Mouse (Mus musculus): ENCODE measurements around the gene Rsad2. TPM values are rescaled to one million over a fixed set of nuclear protein-coding genes. Genes with fewer than 3 reads are reported as not detected.

The Rsad2 gene
- polyA plus RNA-seq, 1 experiment from 2014 or later: 18.9 TPM

- H3K27ac ChIP-seq: no peak overlapping the region
- 0 out of 2 replicates have a peak, but pooled peaks cover 3% of the 10 kb centered on the region for H3K36me3 ChIP-seq
- H3K4me3 ChIP-seq (replicated peaks): no peak overlapping the region
- H3K9ac ChIP-seq: no peak overlapping the region
- 62% methylated on average over 3 of the region's 3 CpGs for WGBS
- no peak for ATAC-seq (replicated peaks; ENCODE audit: low FRiP score)
- no peaks in the 10 kb centered on the region for H3K27me3 ChIP-seq
- H3K4me2 ChIP-seq: peak overlapping the region; percentile 95; the same call in 1 of the 2 replicates
- H3K9me3 ChIP-seq (replicated peaks): no peaks in the 10 kb centered on the region
- peaks cover 23% of the 10 kb centered on the region for H3K4me1 ChIP-seq
Measured at GRCm38 (mm10) chr12:26471376-26471775, 15.1 kb upstream of the Rsad2 start.

- H3K27me3 ChIP-seq: no peaks in the 10 kb centered on the region
- ATAC-seq (replicated peaks; ENCODE audit: low FRiP score): 0 out of 2 replicates have a peak, but pooled peaks have one; percentile 1
- H3K4me1 ChIP-seq: peaks cover 23% of the 10 kb centered on the region
- no peak overlapping the region; the same call in 1 of the 2 replicates for H3K27ac ChIP-seq
- H3K9me3 ChIP-seq (replicated peaks): no peaks in the 10 kb centered on the region
- H3K36me3 ChIP-seq: 0 out of 2 replicates have a peak, but pooled peaks cover 3% of the 10 kb centered on the region
- peak overlapping the region; percentile 72; the same call in 1 of the 2 replicates for H3K9ac ChIP-seq
- WGBS: 25% methylated on average over 6 of the region's 6 CpGs
- peak overlapping the region; percentile 68 for H3K4me3 ChIP-seq (replicated peaks)
- H3K4me2 ChIP-seq: peak overlapping the region; percentile 95
Measured at GRCm38 (mm10) chr12:26470042-26470409, 13.8 kb upstream of the Rsad2 start.

GRCm38 (mm10) chr12:26469098-26470041 is 13.1 kb upstream of the Rsad2 start, which contains the start of gene Cmpk2:
Gene Cmpk2 (plus strand): TSS chr12:26469204.
- under 1% methylated on average over 69 of the region's 69 CpGs for WGBS
- ATAC-seq (replicated peaks; ENCODE audit: low FRiP score): peak; percentile 84
- no peaks in the 10 kb centered on the region for H3K9me3 ChIP-seq (replicated peaks)

GRCm38 (mm10) chr12:26465600-26465999 is 9.3 kb upstream of the Rsad2 start:
- no peaks in the 10 kb centered on the region for H3K36me3 ChIP-seq
- no peaks in the 10 kb centered on the region for H3K9me3 ChIP-seq (replicated peaks)
- 71% methylated on average over 5 of the region's 5 CpGs for WGBS
- no peak overlapping the region for H3K9ac ChIP-seq
- ATAC-seq (replicated peaks; ENCODE audit: low FRiP score): no peak
- peaks cover 13% of the 10 kb centered on the region; the same call in 1 of the 2 replicates for H3K4me1 ChIP-seq
- H3K4me3 ChIP-seq (replicated peaks): no peak overlapping the region
- H3K27ac ChIP-seq: no peak overlapping the region
- H3K27me3 ChIP-seq: no peaks in the 10 kb centered on the region
- no peak overlapping the region for H3K4me2 ChIP-seq

More at GRCm38 (mm10) chr12:26469098-26470041, 13.1 kb upstream of the Rsad2 start, which contains the start of gene Cmpk2:
- peaks cover 23% of the 10 kb centered on the region for H3K4me1 ChIP-seq
- peak within 1 kb of the TSS; percentile 72 for H3K9ac ChIP-seq
- H3K27me3 ChIP-seq: no peaks in the 10 kb centered on the region
- peak within 1 kb of the TSS; percentile 86 for H3K27ac ChIP-seq
- no peaks in the 10 kb centered on the region for H3K36me3 ChIP-seq
- H3K4me2 ChIP-seq: peak within 1 kb of the TSS; percentile 95
- H3K4me3 ChIP-seq (replicated peaks): peak within 1 kb of the TSS; percentile 68

GRCm38 (mm10) chr12:26460091-26460490 is 3.8 kb upstream of the Rsad2 start:
- no peak overlapping the region for H3K27ac ChIP-seq
- no peak for ATAC-seq (replicated peaks; ENCODE audit: low FRiP score)
- H3K36me3 ChIP-seq: no peaks in the 10 kb centered on the region
- no peaks in the 10 kb centered on the region for H3K27me3 ChIP-seq
- WGBS: 54% methylated on average over 2 of the region's 2 CpGs
- H3K4me2 ChIP-seq: no peak overlapping the region
- H3K4me1 ChIP-seq: peaks cover 11% of the 10 kb centered on the region
- no peak overlapping the region for H3K9ac ChIP-seq
- no peak overlapping the region for H3K4me3 ChIP-seq (replicated peaks)
- H3K9me3 ChIP-seq (replicated peaks): no peaks in the 10 kb centered on the region

- H3K4me3 ChIP-seq (replicated peaks): peak overlapping the region; percentile 29; the same call in 1 of the 2 replicates
- no peaks in the 10 kb centered on the region for H3K9me3 ChIP-seq (replicated peaks)
- 34% methylated on average over 5 of the region's 5 CpGs for WGBS
- H3K27ac ChIP-seq: no peak overlapping the region
- H3K4me2 ChIP-seq: peak overlapping the region; percentile 41; the same call in 1 of the 2 replicates
- no peaks in the 10 kb centered on the region for H3K27me3 ChIP-seq
- no peak for ATAC-seq (replicated peaks; ENCODE audit: low FRiP score)
- peaks cover 24% of the 10 kb centered on the region for H3K4me1 ChIP-seq
- no peak overlapping the region for H3K9ac ChIP-seq
- H3K36me3 ChIP-seq: no peaks in the 10 kb centered on the region
Measured at GRCm38 (mm10) chr12:26454682-26455081, 1.6 kb downstream of the Rsad2 start.

GRCm38 (mm10) chr12:26452951-26453350 is 3.3 kb downstream of the Rsad2 start:
- H3K4me2 ChIP-seq: no peak overlapping the region; the same call in 1 of the 2 replicates
- no peak overlapping the region for H3K4me3 ChIP-seq (replicated peaks)

GRCm38 (mm10) chr12:26451150-26451549 is 5.1 kb downstream of the Rsad2 start:
- ATAC-seq (replicated peaks; ENCODE audit: low FRiP score): no peak
- WGBS: 63% methylated on average over 1 of the region's 1 CpGs

More at GRCm38 (mm10) chr12:26452951-26453350, 3.3 kb downstream of the Rsad2 start:
- WGBS: 47% methylated on average over 4 of the region's 4 CpGs
- ATAC-seq (replicated peaks; ENCODE audit: low FRiP score): no peak
- Histone ChIP-seq H3K4me1 (peaks cover 24% of the 10 kb centered on the region), H3K9me3 (replicated peaks) (no peaks in the 10 kb centered on the region), H3K27ac (no peak overlapping the region), H3K36me3 (no peaks in the 10 kb centered on the region), H3K27me3 (no peaks in the 10 kb centered on the region), H3K9ac (no peak overlapping the region)

GRCm38 (mm10) chr12:26449483-26449882 is 6.8 kb downstream of the Rsad2 start:
- no peak overlapping the region for H3K9ac ChIP-seq
- H3K27me3 ChIP-seq: no peaks in the 10 kb centered on the region
- no peak overlapping the region for H3K27ac ChIP-seq
- no peak for ATAC-seq (replicated peaks; ENCODE audit: low FRiP score)
- H3K36me3 ChIP-seq: no peaks in the 10 kb centered on the region
- no peaks in the 10 kb centered on the region for H3K9me3 ChIP-seq (replicated peaks)
- H3K4me1 ChIP-seq: peaks cover 13% of the 10 kb centered on the region; the same call in 1 of the 2 replicates
- 93% methylated on average over 2 of the region's 2 CpGs for WGBS
- no peak overlapping the region for H3K4me2 ChIP-seq
- H3K4me3 ChIP-seq (replicated peaks): no peak overlapping the region

More at GRCm38 (mm10) chr12:26451150-26451549, 5.1 kb downstream of the Rsad2 start:
- no peaks in the 10 kb centered on the region for H3K27me3 ChIP-seq
- no peak overlapping the region for H3K4me3 ChIP-seq (replicated peaks)
- H3K27ac ChIP-seq: no peak overlapping the region
- H3K9ac ChIP-seq: no peak overlapping the region
- H3K4me2 ChIP-seq: no peak overlapping the region
- no peaks in the 10 kb centered on the region for H3K9me3 ChIP-seq (replicated peaks)
- no peaks in the 10 kb centered on the region for H3K36me3 ChIP-seq
- H3K4me1 ChIP-seq: peaks cover 19% of the 10 kb centered on the region

- no peak overlapping the region for H3K4me2 ChIP-seq
- no peaks in the 10 kb centered on the region for H3K27me3 ChIP-seq
- H3K27ac ChIP-seq: no peak overlapping the region
- ATAC-seq (replicated peaks; ENCODE audit: low FRiP score): no peak
- 0 out of 2 replicates have a peak, but pooled peaks cover 3% of the 10 kb centered on the region for H3K4me1 ChIP-seq
- no peak overlapping the region for H3K9ac ChIP-seq
- H3K9me3 ChIP-seq (replicated peaks): no peaks in the 10 kb centered on the region
- no peaks in the 10 kb centered on the region for H3K36me3 ChIP-seq
- WGBS: 69% methylated on average over 4 of the region's 4 CpGs
- no peak overlapping the region for H3K4me3 ChIP-seq (replicated peaks)
Measured at GRCm38 (mm10) chr12:26446377-26447045, 9.7 kb downstream of the Rsad2 start.

GRCm38 (mm10) chr12:26444511-26444910 is 11.7 kb downstream of the Rsad2 start:
- H3K36me3 ChIP-seq: no peaks in the 10 kb centered on the region
- no peak overlapping the region for H3K4me2 ChIP-seq
- 67% methylated on average over 2 of the region's 2 CpGs for WGBS
- H3K4me3 ChIP-seq (replicated peaks): no peak overlapping the region
- no peak overlapping the region for H3K27ac ChIP-seq
- H3K4me1 ChIP-seq: no peaks in the 10 kb centered on the region
- ATAC-seq (replicated peaks; ENCODE audit: low FRiP score): no peak
- no peaks in the 10 kb centered on the region for H3K9me3 ChIP-seq (replicated peaks)
- H3K9ac ChIP-seq: no peak overlapping the region
- no peaks in the 10 kb centered on the region for H3K27me3 ChIP-seq

GRCm38 (mm10) chr12:26444054-26444453 is 12.2 kb downstream of the Rsad2 start:
- H3K9ac ChIP-seq: no peak overlapping the region
- no peak for ATAC-seq (replicated peaks; ENCODE audit: low FRiP score)
- H3K9me3 ChIP-seq (replicated peaks): no peaks in the 10 kb centered on the region
- no peak overlapping the region for H3K4me3 ChIP-seq (replicated peaks)
- H3K4me1 ChIP-seq: no peaks in the 10 kb centered on the region
- no peaks in the 10 kb centered on the region for H3K27me3 ChIP-seq
- H3K27ac ChIP-seq: no peak overlapping the region
- 2% methylated on average over 2 of the region's 2 CpGs for WGBS
- H3K4me2 ChIP-seq: no peak overlapping the region
- no peaks in the 10 kb centered on the region for H3K36me3 ChIP-seq
